Mouse (Mus musculus): ENCODE measurements around the gene Panx2. TPM values are rescaled to one million over a fixed set of nuclear protein-coding genes. Genes with fewer than 3 reads are reported as not detected.
A peak's percentile ranks its signal among the peaks of the same experiment; 100 is the strongest.

Gene Panx2
- polyA plus RNA-seq, 1 experiment: not detected

DNA sequence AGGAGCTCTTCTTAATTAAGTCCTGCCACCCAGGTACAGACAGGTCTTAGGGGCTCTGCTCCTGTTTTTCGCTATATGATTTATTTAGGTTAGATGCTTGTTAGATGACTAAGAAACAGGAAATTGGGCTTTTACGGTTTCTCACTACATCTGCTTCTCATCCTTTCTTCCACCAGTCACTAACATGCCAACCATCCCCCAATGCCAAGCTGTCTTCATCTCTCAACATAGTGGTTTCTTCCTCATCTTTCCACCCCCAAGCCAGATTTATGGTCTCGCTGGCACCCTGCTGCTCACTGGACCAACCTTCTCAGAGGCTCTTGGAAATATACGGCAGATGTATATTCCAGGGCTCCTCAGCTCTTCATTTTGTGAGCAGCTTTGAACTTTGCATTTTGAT lies 31.1 kb downstream of the Panx2 start:
- H3K4me1 ChIP-seq (ENCODE audit: control insufficient read depth, insufficient read depth, insufficient read length, low read length): peaks cover 6% of the 10 kb centered on the region; the same call in 1 of the 2 replicates
- H3K4me3 ChIP-seq (ENCODE audit: insufficient read depth, low read depth, low read length): no peak overlapping the region
- no peak overlapping the region for H3K27ac ChIP-seq (replicated peaks; ENCODE audit: low read depth, low read length)

- Histone ChIP-seq H3K27ac (replicated peaks; ENCODE audit: low read depth, low read length) (no peak overlapping the region), H3K4me3 (ENCODE audit: insufficient read depth, low read depth, low read length) (no peak overlapping the region), H3K4me1 (ENCODE audit: control insufficient read depth, insufficient read depth, insufficient read length, low read length) (peaks cover 6% of the 10 kb centered on the region; the same call in 1 of the 2 replicates)
These were observed 32.6 kb downstream of the Panx2 start for GRCm38 (mm10) chr15:89092181-89092580.

DNA sequence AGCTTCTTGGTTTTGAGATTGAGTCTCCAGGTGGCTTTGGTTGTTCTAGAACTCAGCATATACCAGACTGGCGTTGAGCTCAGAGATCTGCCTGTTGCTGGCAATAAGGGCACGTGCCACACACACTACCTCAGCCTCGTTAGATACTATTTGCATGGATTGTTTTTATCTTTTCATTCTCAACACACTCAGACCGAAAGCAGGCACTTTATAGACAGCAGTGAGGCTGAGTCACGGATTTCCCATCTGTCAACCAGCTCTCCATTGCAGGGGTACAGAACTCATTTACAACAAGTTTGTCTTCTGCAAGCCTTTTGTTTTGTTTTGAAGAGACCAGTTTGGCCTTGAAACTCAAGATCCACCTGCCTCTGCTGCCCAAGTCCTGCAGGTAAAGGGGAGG lies 37.9 kb downstream of the Panx2 start:
- Histone ChIP-seq H3K4me1 (ENCODE audit: control insufficient read depth, insufficient read depth, insufficient read length, low read length) (no peaks in the 10 kb centered on the region), H3K4me3 (ENCODE audit: insufficient read depth, low read depth, low read length) (no peak overlapping the region), H3K27ac (replicated peaks; ENCODE audit: low read depth, low read length) (no peak overlapping the region)

DNA sequence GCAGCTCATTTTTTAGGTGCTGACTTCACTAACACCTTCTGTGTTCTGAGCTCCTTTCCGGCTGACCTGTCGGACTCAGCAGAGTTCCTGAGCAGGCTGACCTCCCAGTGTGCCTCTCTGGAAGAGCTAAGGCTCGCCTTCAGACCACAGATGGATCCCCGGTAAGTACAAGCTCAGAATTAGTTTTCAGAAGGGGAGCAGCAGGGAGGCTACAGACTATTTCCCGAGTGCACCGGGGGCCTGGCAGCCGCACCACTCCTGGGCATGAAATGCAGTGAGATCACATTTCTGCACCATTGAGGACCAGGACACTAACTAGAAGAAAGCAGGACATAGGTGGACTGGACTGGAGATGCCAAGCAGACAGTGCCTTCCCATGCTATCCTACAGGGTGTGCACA lies 39.1 kb downstream of the Panx2 start:
- Histone ChIP-seq H3K4me1 (ENCODE audit: control insufficient read depth, insufficient read depth, insufficient read length, low read length) (no peaks in the 10 kb centered on the region), H3K27ac (replicated peaks; ENCODE audit: low read depth, low read length) (no peak overlapping the region), H3K4me3 (ENCODE audit: insufficient read depth, low read depth, low read length) (no peak overlapping the region)

GRCm38 (mm10) chr15:89100823-89101222 lies 41.3 kb downstream of the Panx2 start:
- Histone ChIP-seq H3K27ac (replicated peaks; ENCODE audit: low read depth, low read length) (no peak overlapping the region), H3K4me3 (ENCODE audit: insufficient read depth, low read depth, low read length) (no peak overlapping the region)

DNA sequence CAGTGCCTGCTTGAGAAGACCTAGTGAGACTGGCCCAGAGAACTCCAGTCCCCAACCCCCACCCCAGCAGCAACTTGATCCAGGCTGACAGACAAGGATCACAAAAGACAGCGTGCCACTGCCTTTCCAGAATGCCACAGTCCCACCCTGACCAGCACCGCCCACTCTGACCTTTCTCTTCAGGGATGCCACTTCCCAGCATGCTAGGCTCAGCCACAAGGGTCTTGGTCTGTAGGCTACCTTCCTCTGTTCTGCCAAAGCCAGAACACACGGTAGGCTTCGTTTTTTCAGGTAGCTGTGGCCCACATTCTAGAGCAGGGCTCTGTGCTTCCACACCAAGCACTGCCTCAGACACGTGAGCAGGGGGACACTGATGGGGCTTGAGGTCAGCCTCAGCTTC lies 43.1 kb downstream of the Panx2 start:
- Histone ChIP-seq H3K4me3 (ENCODE audit: insufficient read depth, low read depth, low read length) (no peak overlapping the region), H3K27ac (replicated peaks; ENCODE audit: low read depth, low read length) (no peak overlapping the region), H3K4me1 (ENCODE audit: control insufficient read depth, insufficient read depth, insufficient read length, low read length) (no peaks in the 10 kb centered on the region)

More at GRCm38 (mm10) chr15:89100823-89101222, 41.3 kb downstream of the Panx2 start:
- no peaks in the 10 kb centered on the region for H3K4me1 ChIP-seq (ENCODE audit: control insufficient read depth, insufficient read depth, insufficient read length, low read length)

DNA sequence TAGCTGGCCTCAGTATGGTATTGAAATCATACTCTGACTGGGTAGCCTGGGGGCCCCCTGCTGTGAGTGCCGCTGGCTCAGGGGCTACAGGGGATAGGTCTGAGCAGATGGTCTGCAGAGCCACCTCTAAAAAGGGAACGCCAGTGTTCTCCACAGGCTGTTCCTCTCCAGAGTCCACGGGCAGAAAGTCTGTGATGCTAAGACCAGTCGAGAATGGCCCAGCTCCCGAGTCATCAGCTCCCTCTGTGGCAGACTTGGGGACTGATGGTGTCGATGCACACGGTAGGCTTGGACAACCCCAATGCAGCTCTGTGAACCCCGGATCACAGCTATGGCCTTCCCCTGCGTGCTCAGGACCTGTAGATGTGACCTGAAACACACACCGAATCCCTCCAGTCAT lies 44.4 kb downstream of the Panx2 start:
- Histone ChIP-seq H3K4me3 (ENCODE audit: insufficient read depth, low read depth, low read length) (no peak overlapping the region), H3K4me1 (ENCODE audit: control insufficient read depth, insufficient read depth, insufficient read length, low read length) (no peaks in the 10 kb centered on the region)

DNA sequence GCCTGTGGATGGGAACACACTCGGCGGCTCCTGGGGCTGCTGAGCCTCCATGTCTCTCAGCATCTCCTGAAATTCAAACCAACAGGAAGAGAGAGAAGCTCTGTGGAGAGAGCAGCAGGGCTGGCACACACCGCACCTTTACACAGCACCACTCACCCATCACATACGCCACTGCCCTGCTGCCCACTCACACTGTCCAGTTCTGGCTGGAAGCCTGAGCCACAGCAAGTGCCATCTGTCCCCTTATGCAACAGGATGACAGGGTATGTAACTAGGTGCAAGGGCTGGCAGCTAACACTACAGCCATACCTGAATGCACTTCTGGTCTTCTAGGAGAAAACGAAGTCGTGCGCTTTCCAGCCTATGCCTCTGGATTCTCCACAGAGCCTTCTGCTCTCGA lies 44.9 kb downstream of the Panx2 start:
- no peak overlapping the region for H3K27ac ChIP-seq (replicated peaks; ENCODE audit: low read depth, low read length)
- no peak overlapping the region for H3K4me3 ChIP-seq (ENCODE audit: insufficient read depth, low read depth, low read length)
- H3K4me1 ChIP-seq (ENCODE audit: control insufficient read depth, insufficient read depth, insufficient read length, low read length): no peaks in the 10 kb centered on the region

More for the DNA sequence above, 44.4 kb downstream of the Panx2 start:
- no peak overlapping the region for H3K27ac ChIP-seq (replicated peaks; ENCODE audit: low read depth, low read length)

GRCm38 (mm10) chr15:89106073-89106472 lies 46.5 kb downstream of the Panx2 start:
- Histone ChIP-seq H3K4me1 (ENCODE audit: control insufficient read depth, insufficient read depth, insufficient read length, low read length) (no peaks in the 10 kb centered on the region), H3K4me3 (ENCODE audit: insufficient read depth, low read depth, low read length) (no peak overlapping the region), H3K27ac (replicated peaks; ENCODE audit: low read depth, low read length) (no peak overlapping the region)

DNA sequence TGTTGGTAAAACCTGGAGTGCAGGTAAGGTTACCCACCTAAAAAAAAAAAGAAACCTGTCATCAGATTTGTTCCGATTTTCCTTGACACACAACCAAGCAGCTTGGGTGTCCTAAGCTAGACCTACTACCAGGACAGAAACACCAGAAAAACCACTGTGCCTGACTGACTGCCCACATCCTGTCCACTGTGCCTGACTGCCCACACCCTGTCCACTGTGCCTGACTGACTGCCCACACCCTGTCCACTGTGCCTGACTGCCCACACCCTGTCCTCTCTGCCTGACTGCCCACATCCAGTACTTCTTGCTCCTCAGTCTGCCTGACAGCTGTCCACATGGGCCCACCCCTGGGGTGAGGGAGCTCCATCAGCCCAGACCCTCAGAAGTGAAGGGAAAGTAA lies 47.4 kb downstream of the Panx2 start:
- H3K4me3 ChIP-seq (ENCODE audit: insufficient read depth, low read depth, low read length): no peak overlapping the region
- no peaks in the 10 kb centered on the region for H3K4me1 ChIP-seq (ENCODE audit: control insufficient read depth, insufficient read depth, insufficient read length, low read length)
- no peak overlapping the region for H3K27ac ChIP-seq (replicated peaks; ENCODE audit: low read depth, low read length)

- Histone ChIP-seq H3K4me3 (ENCODE audit: insufficient read depth, low read depth, low read length) (no peak overlapping the region), H3K4me1 (ENCODE audit: control insufficient read depth, insufficient read depth, insufficient read length, low read length) (no peaks in the 10 kb centered on the region), H3K27ac (replicated peaks; ENCODE audit: low read depth, low read length) (no peak overlapping the region)
These were observed 50.6 kb downstream of the Panx2 start for GRCm38 (mm10) chr15:89110147-89110546.

- no peak overlapping the region for H3K27ac ChIP-seq (replicated peaks; ENCODE audit: low read depth, low read length)
These were observed 58.5 kb downstream of the Panx2 start for GRCm38 (mm10) chr15:89118007-89118406.

DNA sequence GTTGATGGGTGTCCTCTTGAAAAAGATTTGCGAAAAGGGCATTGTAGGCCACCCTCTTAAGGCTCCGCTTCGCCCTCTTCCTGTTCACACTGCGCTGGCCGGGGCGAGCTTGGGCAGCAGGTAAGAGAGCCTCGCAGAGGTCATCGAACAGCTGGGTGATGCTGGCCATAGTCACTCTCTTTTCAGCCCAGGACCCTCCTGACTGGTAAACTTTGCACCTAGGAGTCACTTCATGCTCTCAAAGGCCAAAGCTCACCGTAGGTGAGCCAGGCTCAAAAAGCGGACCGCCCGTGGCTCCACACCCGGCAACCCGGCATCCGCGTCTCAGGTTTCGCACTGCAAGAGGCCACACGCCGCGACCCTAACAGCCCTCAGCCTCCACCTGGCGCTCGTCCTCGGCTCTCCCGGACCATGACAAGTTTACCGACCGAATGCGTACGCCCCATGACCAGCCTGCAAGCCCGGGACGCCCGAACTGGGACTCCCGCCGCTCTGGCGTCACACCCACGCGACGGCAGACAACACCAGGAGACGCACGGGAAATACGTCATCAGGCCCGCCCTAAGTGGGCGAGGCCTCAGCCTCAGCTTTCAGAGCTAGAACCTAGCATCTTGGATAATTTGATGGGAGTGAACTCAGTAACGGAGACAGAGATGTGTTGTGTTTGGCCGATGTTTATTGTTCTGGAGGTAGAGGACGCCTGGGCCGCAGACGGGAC lies 63.3 kb downstream of the Panx2 start, which contains the start of gene Tubgcp6:
Tubgcp6 (minus strand) TSS at position 464 of the 718 bp plus-strand sequence.
- Histone ChIP-seq H3K27ac (replicated peaks; ENCODE audit: low read depth, low read length) (no peak within 1 kb of the TSS), H3K4me1 (ENCODE audit: control insufficient read depth, insufficient read depth, insufficient read length, low read length) (peaks cover 18% of the 10 kb centered on the region), H3K4me3 (ENCODE audit: insufficient read depth, low read depth, low read length) (peak within 1 kb of the TSS; percentile 88)

More at GRCm38 (mm10) chr15:89118007-89118406, 58.5 kb downstream of the Panx2 start:
- Histone ChIP-seq H3K4me1 (ENCODE audit: control insufficient read depth, insufficient read depth, insufficient read length, low read length) (peaks cover 8% of the 10 kb centered on the region), H3K4me3 (ENCODE audit: insufficient read depth, low read depth, low read length) (no peak overlapping the region)
